In the genomic region with DNA sequence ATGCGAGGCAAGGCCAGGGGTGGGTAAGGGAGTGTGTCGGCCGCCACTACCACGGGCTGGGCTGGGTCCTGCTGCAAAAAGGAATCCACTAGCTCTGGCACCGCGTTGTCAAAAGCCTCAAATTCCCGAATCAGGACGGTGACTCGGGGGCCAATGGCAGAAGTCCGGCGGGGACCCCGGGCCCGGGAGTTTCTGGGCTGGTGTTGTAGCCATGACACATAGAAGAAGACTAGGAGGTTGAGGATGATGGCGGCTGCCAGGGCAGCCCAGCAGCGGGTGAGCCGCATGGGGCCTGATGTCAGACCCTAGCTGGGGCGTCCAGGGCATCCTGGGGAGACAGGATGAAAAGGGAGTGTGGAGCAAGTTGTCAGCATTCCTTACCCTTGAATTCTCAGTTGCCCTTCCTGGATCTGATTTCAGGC, we compare ENCODE assay signal across 10 mouse cellular contexts. TPM values are rescaled to one million over a fixed set of nuclear protein-coding genes. Genes with fewer than 3 reads are reported as not detected.
DNase-seq lines count a peak whose midpoint lies in the region; ATAC-seq and TF ChIP-seq lines count a peak whose summit lies in the region.
"Had no signal": no experiment of that assay in that cellular context is flagged by ENCODE, and none has a peak within 500 bp of the region (broad histone marks: within the 10 kb centered on the region; RNA-seq: fewer than 3 reads in every experiment).

No protein-coding gene starts in this region.

- TF ChIP-seq CTCF in lung, embryonic 14.5 days (IDR thresholded peaks at IDR 0.05; ENCODE audit: low read depth): no peak
- no peak for TF ChIP-seq CTCF in olfactory bulb, adult 2 months (IDR thresholded peaks at IDR 0.05; ENCODE audit: insufficient read depth, low read depth, low read length)

- peaks cover 12% of the 10 kb centered on the region; the same call in 1 of the 2 replicates for H3K4me1 ChIP-seq in lung, embryonic 14.5 days (ENCODE audit: insufficient read depth)
- H3K4me1 ChIP-seq in forebrain, embryonic 15.5 days: peaks cover 35% of the 10 kb centered on the region
- peaks cover 34% of the 10 kb centered on the region for H3K4me1 ChIP-seq in limb, embryonic 13.5 days
- H3K4me1 ChIP-seq in olfactory bulb, adult 2 months (ENCODE audit: control insufficient read depth, insufficient read depth, low read length): peaks cover 21% of the 10 kb centered on the region

- H3K27ac ChIP-seq in lung, embryonic 14.5 days (ENCODE audit: low read depth): no peak overlapping the region
- peak overlapping the region; percentile 82 for H3K27ac ChIP-seq in forebrain, embryonic 15.5 days (replicated peaks)
- H3K27ac ChIP-seq in limb, embryonic 13.5 days: no peak overlapping the region
- H3K27ac ChIP-seq in olfactory bulb, adult 2 months (ENCODE audit: insufficient read depth, low read depth, low read length): peak overlapping the region; percentile 24; the same call in 1 of the 2 replicates

- peak overlapping the region; percentile 48 for H3K9ac ChIP-seq in lung, embryonic 14.5 days
- peak overlapping the region; percentile 65 for H3K9ac ChIP-seq in forebrain, embryonic 15.5 days (replicated peaks)
- peak overlapping the region; percentile 67 for H3K9ac ChIP-seq in limb, embryonic 13.5 days

- no peak for TF ChIP-seq POLR2A in olfactory bulb, adult 2 months (IDR thresholded peaks at IDR 0.05; ENCODE audit: insufficient read depth, low read depth, low read length)

- 18% methylated on average over 17 of the region's 17 CpGs for WGBS in lung, embryonic 14.5 days
- 20% methylated on average over 17 of the region's 17 CpGs for WGBS in forebrain, embryonic 15.5 days
- 18% methylated on average over 17 of the region's 17 CpGs for WGBS in limb, embryonic 13.5 days
- 38% methylated on average over 17 of the region's 17 CpGs for WGBS in olfactory bulb, adult 2 months

- H3K4me2 ChIP-seq in lung, embryonic 14.5 days: peak overlapping the region; percentile 93
- H3K4me2 ChIP-seq in forebrain, embryonic 15.5 days (replicated peaks): peak overlapping the region; percentile 79
- peak overlapping the region; percentile 98 for H3K4me2 ChIP-seq in limb, embryonic 13.5 days (replicated peaks)

- ATAC-seq in lung, embryonic 14.5 days (ENCODE audit: insufficient read depth): no peak; the same call in 1 of the 2 replicates
- ATAC-seq in forebrain, embryonic 15.5 days (replicated peaks): no peak
- no peak for ATAC-seq in limb, embryonic 13.5 days (ENCODE audit: low FRiP score, low read depth)
- ATAC-seq in frontal cortex, adult (ENCODE audit: low TSS enrichment): no peak

- H3K9me3 ChIP-seq in lung, embryonic 14.5 days (ENCODE audit: low read depth, low read length): no peaks in the 10 kb centered on the region
- H3K9me3 ChIP-seq in forebrain, embryonic 15.5 days: no peaks in the 10 kb centered on the region
- H3K9me3 ChIP-seq in limb, embryonic 13.5 days: no peaks in the 10 kb centered on the region

- peaks cover 32% of the 10 kb centered on the region for H3K36me3 ChIP-seq in lung, embryonic 14.5 days (ENCODE audit: insufficient read depth)
- H3K36me3 ChIP-seq in forebrain, embryonic 15.5 days: 0 out of 2 replicates have a peak, but pooled peaks cover 3% of the 10 kb centered on the region
- peaks cover 50% of the 10 kb centered on the region for H3K36me3 ChIP-seq in limb, embryonic 13.5 days

- H3K27me3 ChIP-seq in lung, embryonic 14.5 days (ENCODE audit: insufficient read depth, low read length): peaks cover 12% of the 10 kb centered on the region; the same call in 1 of the 2 replicates
- H3K27me3 ChIP-seq in forebrain, embryonic 15.5 days: 0 out of 2 replicates have a peak, but pooled peaks cover 10% of the 10 kb centered on the region
- peaks cover 31% of the 10 kb centered on the region for H3K27me3 ChIP-seq in limb, embryonic 13.5 days

- DNase-seq in lung, embryonic 14.5 days: no peak
- DNase-seq in lung, postnatal 10 days: no peak
- no peak for DNase-seq in ovary, adult 18-20 months (ENCODE audit: low spot score)
- no peak for DNase-seq in layer of hippocampus, adult 18-20 months (ENCODE audit: low spot score in 2 of 2)
- DNase-seq: gastrocnemius, postnatal 25 days; lung, postnatal 36 days had no signal

- peak overlapping the region; percentile 40 for H3K4me3 ChIP-seq in lung, embryonic 14.5 days (ENCODE audit: low read depth, low read length)
- H3K4me3 ChIP-seq in forebrain, embryonic 15.5 days: peak overlapping the region; percentile 59
- H3K4me3 ChIP-seq in limb, embryonic 13.5 days: peak overlapping the region; percentile 49
- peak overlapping the region; percentile 48 for H3K4me3 ChIP-seq in olfactory bulb, adult 2 months (ENCODE audit: insufficient read depth, low read depth, low read length)

RNA-seq across cellular contexts. Expression of gene Strn4, which starts 4.0 kb away (rescaled TPM):
- polyA plus RNA-seq in lung, embryonic 14.5 days (2014; fragmentation: Nextera tagmentation; extraction: Ambion mirVana): 117 and 134 TPM in 2 replicates
- polyA plus RNA-seq in forebrain, embryonic 15.5 days (2015; fragmentation: Nextera tagmentation; extraction: Ambion mirVana): 185 and 193 TPM in 2 replicates
- polyA plus RNA-seq in limb, embryonic 13.5 days (2015; fragmentation: Nextera tagmentation; extraction: Ambion mirVana): 117 and 124 TPM in 2 replicates
- polyA plus RNA-seq in olfactory bulb, adult 2 months (2012; ENCODE audit: insufficient read depth, insufficient read length, low replicate concordance, missing spikeins): not detected in 2 replicates
- total RNA-seq in layer of hippocampus, adult 18-20 months (2021): 100 to 1,000 TPM; 260 to 290 TPM

RNA-seq across cellular contexts. Expression of gene Fkrp, which starts 4.9 kb away (rescaled TPM):
- 27.7 and 31.9 TPM in 2 replicates for polyA plus RNA-seq in lung, embryonic 14.5 days (2014; fragmentation: Nextera tagmentation; extraction: Ambion mirVana)
- 28.2 and 29.0 TPM in 2 replicates for polyA plus RNA-seq in forebrain, embryonic 15.5 days (2015; fragmentation: Nextera tagmentation; extraction: Ambion mirVana)
- polyA plus RNA-seq in limb, embryonic 13.5 days (2015; fragmentation: Nextera tagmentation; extraction: Ambion mirVana): 32.4 and 33.3 TPM in 2 replicates
- polyA plus RNA-seq in olfactory bulb, adult 2 months (2012; ENCODE audit: insufficient read depth, insufficient read length, low replicate concordance, missing spikeins): not detected in 2 replicates
- total RNA-seq in layer of hippocampus, adult 18-20 months (2021): 10 to 100 TPM; 46.7 to 46.9 TPM

RNA-seq across cellular contexts. Expression of gene Slc1a5, which starts 30.5 kb away (rescaled TPM):
- polyA plus RNA-seq in lung, embryonic 14.5 days (2014; fragmentation: Nextera tagmentation; extraction: Ambion mirVana): 32.6 and 35.7 TPM in 2 replicates
- polyA plus RNA-seq in forebrain, embryonic 15.5 days (2015; fragmentation: Nextera tagmentation; extraction: Ambion mirVana): 10.0 and 13.6 TPM in 2 replicates
- polyA plus RNA-seq in limb, embryonic 13.5 days (2015; fragmentation: Nextera tagmentation; extraction: Ambion mirVana): 33.1 and 35.5 TPM in 2 replicates
- not detected in 2 replicates for polyA plus RNA-seq in olfactory bulb, adult 2 months (2012; ENCODE audit: insufficient read depth, insufficient read length, low replicate concordance, missing spikeins)
- total RNA-seq in layer of hippocampus, adult 18-20 months (2021): 1 to 10 TPM; 2.0 to 2.9 TPM

RNA-seq across cellular contexts. Expression of gene Prkd2, which starts 31.0 kb away (rescaled TPM):
- polyA plus RNA-seq in lung, embryonic 14.5 days (2014; fragmentation: Nextera tagmentation; extraction: Ambion mirVana): 19.6 and 20.2 TPM in 2 replicates
- 7.0 and 8.0 TPM in 2 replicates for polyA plus RNA-seq in forebrain, embryonic 15.5 days (2015; fragmentation: Nextera tagmentation; extraction: Ambion mirVana)
- 20.8 and 20.9 TPM in 2 replicates for polyA plus RNA-seq in limb, embryonic 13.5 days (2015; fragmentation: Nextera tagmentation; extraction: Ambion mirVana)
- polyA plus RNA-seq in olfactory bulb, adult 2 months (2012; ENCODE audit: insufficient read depth, insufficient read length, low replicate concordance, missing spikeins): not detected in 2 replicates
- 1 to 10 TPM; 4.7 to 6.1 TPM for total RNA-seq in layer of hippocampus, adult 18-20 months (2021)

Comparison
In these comparisons a context has a peak if more than half of its experiments do, and no peak if none do; other contexts are left out.
1. H3K27ac ChIP-seq: peak in forebrain, embryonic 15.5 days (single experiment) and olfactory bulb, adult 2 months (single experiment); none in lung, embryonic 14.5 days (single experiment) and limb, embryonic 13.5 days (single experiment).
2. RNA of gene Slc1a5, which starts 30.5 kb away (polyA plus RNA-seq): 32.6 to 35.7 TPM in lung, embryonic 14.5 days, 33.1 to 35.5 TPM in limb, embryonic 13.5 days and 10.0 to 13.6 TPM in forebrain, embryonic 15.5 days; not detected in olfactory bulb, adult 2 months; every median in the first group is over 10 times any median in the second.
3. Peak in every context shown above with its lines, with median percentiles within 50 percentile points of each other: H3K4me2 ChIP-seq, H3K4me3 ChIP-seq and H3K9ac ChIP-seq.